Mouse (Mus musculus): ENCODE results near the gene Pigw.

DNA sequence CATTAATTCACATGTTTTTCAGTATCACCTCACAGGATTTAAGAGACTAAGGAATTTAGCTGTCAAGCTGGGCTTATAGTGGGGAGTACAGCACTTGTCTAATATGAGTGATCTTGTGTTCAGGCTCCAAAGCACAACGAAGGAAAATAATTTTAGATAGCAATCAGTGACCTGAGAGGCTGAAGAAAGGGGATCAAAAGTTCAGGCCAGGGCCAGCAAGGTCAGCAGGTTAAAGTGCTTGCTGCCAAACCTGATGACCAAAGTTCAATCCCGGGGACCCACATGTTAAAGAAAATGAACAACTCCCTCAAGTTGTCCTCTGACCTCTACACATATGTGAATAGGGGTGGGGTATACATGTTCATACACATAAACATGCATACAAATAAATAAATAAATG is 14.8 kb downstream of the Pigw start:
- TF ChIP-seq CTCF (IDR thresholded peaks at IDR 0.05; ENCODE audit: borderline replicate concordance, control insufficient read depth, extremely low read depth, insufficient read depth, low read length, poor library complexity) (no peak), POLR2A (IDR thresholded peaks at IDR 0.05; ENCODE audit: control insufficient read depth, extremely low read depth, insufficient read depth, low read length, poor library complexity) (no peak)
